Mouse (Mus musculus): ENCODE results near the gene Glmn. TPM values are rescaled to one million over a fixed set of nuclear protein-coding genes. Genes with fewer than 3 reads are reported as not detected.
A peak's percentile ranks its signal among the peaks of the same experiment; 100 is the strongest.

The Glmn gene
- total and polyA plus RNA-seq, 3 experiments: 11.6 to 29.1 (median 28.2) TPM

DNA sequence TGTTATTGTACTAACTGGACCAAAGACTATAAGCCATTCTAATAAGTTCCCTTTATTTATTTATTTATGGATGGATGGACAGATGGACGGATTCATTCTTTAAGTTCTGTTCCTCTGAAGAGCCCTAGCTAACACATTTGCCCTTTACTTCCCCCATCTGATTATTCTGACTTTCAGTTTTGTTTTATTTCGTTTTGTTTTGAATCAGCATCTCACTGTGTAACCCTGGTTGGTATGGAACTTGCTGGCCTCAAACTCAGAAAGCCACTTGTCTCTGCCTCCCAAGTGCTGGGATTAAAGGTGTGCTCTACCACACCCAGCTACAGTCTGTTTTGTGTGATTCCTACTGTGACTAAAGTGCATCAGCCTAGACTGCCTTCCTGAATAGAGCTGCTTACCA, 48.2 kb upstream of the Glmn start:
- Histone ChIP-seq H3K4me1 (ENCODE audit: control insufficient read depth in 1 of 2, insufficient read depth in 2 of 2) (peaks cover 13 to 59% of the 10 kb centered on the region in 2 experiments; a peak in 3 of 4 replicates), H3K4me2 (ENCODE audit: insufficient read depth, low read depth, poor library complexity, severe bottlenecking) (no peak overlapping the region), H3K9me3 (replicated peaks; ENCODE audit: low read length) (peaks cover 4% of the 10 kb centered on the region), H3K79me2 (replicated peaks; ENCODE audit: control insufficient read depth, extremely low read depth, insufficient read depth, poor library complexity, severe bottlenecking) (no peaks in the 10 kb centered on the region), H3K36me3 (replicated peaks in 1 of 2; ENCODE audit: control insufficient read depth in 1 of 2, insufficient read depth in 1 of 2, low read length in 1 of 2) (peaks cover 18 to 78% of the 10 kb centered on the region in 2 experiments), H3K27me3 (replicated peaks) (no peaks in the 10 kb centered on the region), H3K4me3 (replicated peaks in 1 of 3; ENCODE audit: low read depth in 2 of 3, low read length in 2 of 3, poor library complexity in 1 of 3) (no peak overlapping the region), H3K9ac (ENCODE audit: insufficient read depth, low read depth) (no peak overlapping the region), H3K27ac (ENCODE audit: insufficient read depth, low read depth) (no peak overlapping the region)
- DNase-seq (ENCODE audit: extremely low read depth): peak; percentile 31
- in situ Hi-C loops (cut with MboI; ENCODE audit: low pct_ligation_motif_present, low pct_unique_long_range_greater_than_20kb, low sequenced_read_pairs): no loop called here
- dilution Hi-C loops (cut with MboI; ENCODE audit: extremely low pct_ligation_motif_present, extremely low pct_unique_long_range_greater_than_20kb, low sequenced_read_pairs): no loop called here
- TF ChIP-seq EP300 (IDR thresholded peaks at IDR 0.05; ENCODE audit: low read length) (no peak), IRF4 (IDR thresholded peaks at IDR 0.05; ENCODE audit: low read depth, low read length) (peak; percentile 78), JUND (conservative IDR thresholded peaks at IDR 0.05; ENCODE audit: low read depth, low read length) (peak; percentile 63; the same call in 1 of the 2 replicates)

DNA sequence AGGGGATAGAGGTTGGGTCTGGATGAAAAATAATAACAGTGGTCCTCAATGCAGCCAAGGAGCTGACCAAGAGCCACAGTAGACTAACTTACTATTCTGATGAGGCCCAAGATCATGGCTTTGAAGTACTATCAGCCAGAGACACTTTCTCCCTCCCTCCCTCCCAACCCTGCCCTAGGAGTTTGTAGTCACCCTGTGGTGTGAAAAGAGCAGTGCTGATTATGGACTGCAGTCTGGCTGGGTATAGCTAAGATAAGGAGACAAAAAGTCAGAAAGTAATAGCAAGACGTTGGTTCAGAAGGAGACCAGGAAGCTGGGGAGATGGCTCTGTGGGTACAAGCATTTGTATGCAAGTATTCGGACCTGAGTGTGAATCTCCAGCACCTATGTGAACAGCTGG, 46.9 kb upstream of the Glmn start:
- Histone ChIP-seq H3K9ac (ENCODE audit: insufficient read depth, low read depth) (no peak overlapping the region), H3K79me2 (replicated peaks; ENCODE audit: control insufficient read depth, extremely low read depth, insufficient read depth, poor library complexity, severe bottlenecking) (no peaks in the 10 kb centered on the region), H3K36me3 (replicated peaks in 1 of 2; ENCODE audit: control insufficient read depth in 1 of 2, insufficient read depth in 1 of 2, low read length in 1 of 2) (peaks cover 17 to 76% of the 10 kb centered on the region in 2 experiments), H3K4me3 (replicated peaks in 1 of 3; ENCODE audit: low read depth in 2 of 3, low read length in 2 of 3, poor library complexity in 1 of 3) (no peak overlapping the region), H3K27me3 (replicated peaks) (no peaks in the 10 kb centered on the region), H3K4me2 (ENCODE audit: insufficient read depth, low read depth, poor library complexity, severe bottlenecking) (no peak overlapping the region), H3K9me3 (replicated peaks; ENCODE audit: low read length) (peaks cover 4% of the 10 kb centered on the region), H3K4me1 (ENCODE audit: control insufficient read depth in 1 of 2, insufficient read depth in 2 of 2) (peaks cover 13 to 48% of the 10 kb centered on the region in 2 experiments; a peak in 3 of 4 replicates), H3K27ac (ENCODE audit: insufficient read depth, low read depth) (no peak overlapping the region)
- TF ChIP-seq JUN (IDR thresholded peaks at IDR 0.05; ENCODE audit: insufficient read depth, low read depth, low read length): no peak
- TF ChIP-seq ZNF384 (IDR thresholded peaks at IDR 0.05; ENCODE audit: low read depth, low read length): no peak
- no peak for TF ChIP-seq TBP (conservative IDR thresholded peaks at IDR 0.05; ENCODE audit: low read depth, low read length)
- no peak for TF ChIP-seq NELFE (IDR thresholded peaks at IDR 0.05; ENCODE audit: low read depth, low read length)
- no peak for TF ChIP-seq USF2 (conservative IDR thresholded peaks at IDR 0.05; ENCODE audit: low read depth, low read length)
- TF ChIP-seq ZC3H11A (IDR thresholded peaks at IDR 0.05; ENCODE audit: low read depth, low read length): no peak
- TF ChIP-seq CHD2 (IDR thresholded peaks at IDR 0.05; ENCODE audit: low read length): no peak
- no peak for TF ChIP-seq SIN3A (IDR thresholded peaks at IDR 0.05; ENCODE audit: low read length)
- TF ChIP-seq MAX (IDR thresholded peaks at IDR 0.05; ENCODE audit: low read length): no peak
- TF ChIP-seq RAD21 (IDR thresholded peaks at IDR 0.05; ENCODE audit: low read depth, low read length): no peak
- no peak for TF ChIP-seq POLR2A (IDR thresholded peaks at IDR 0.05; ENCODE audit: low read depth, low read length)
- TF ChIP-seq BHLHE40 (IDR thresholded peaks at IDR 0.05; ENCODE audit: low read depth, low read length): no peak
- in situ Hi-C loops (cut with MboI; ENCODE audit: low pct_ligation_motif_present, low pct_unique_long_range_greater_than_20kb, low sequenced_read_pairs): no loop called here
- DNase-seq (ENCODE audit: extremely low read depth): no peak
- dilution Hi-C loops (cut with MboI; ENCODE audit: extremely low pct_ligation_motif_present, extremely low pct_unique_long_range_greater_than_20kb, low sequenced_read_pairs): no loop called here

GRCm38 (mm10) chr5:107638366-107638765, 40.7 kb upstream of the Glmn start:
- in situ Hi-C loops (cut with MboI; ENCODE audit: low pct_ligation_motif_present, low pct_unique_long_range_greater_than_20kb, low sequenced_read_pairs) (no loop called here), dilution Hi-C loops (cut with MboI; ENCODE audit: extremely low pct_ligation_motif_present, extremely low pct_unique_long_range_greater_than_20kb, low sequenced_read_pairs) (no loop called here)
- no peak overlapping the region for H3K9ac ChIP-seq (ENCODE audit: insufficient read depth, low read depth)
- no peak overlapping the region for H3K27ac ChIP-seq (ENCODE audit: insufficient read depth, low read depth)
- H3K79me2 ChIP-seq (replicated peaks; ENCODE audit: control insufficient read depth, extremely low read depth, insufficient read depth, poor library complexity, severe bottlenecking): no peaks in the 10 kb centered on the region
- DNase-seq (ENCODE audit: extremely low read depth): no peak
- no peak overlapping the region for H3K4me3 ChIP-seq (replicated peaks in 1 of 3; ENCODE audit: low read depth in 2 of 3, low read length in 2 of 3, poor library complexity in 1 of 3)
- H3K27me3 ChIP-seq (replicated peaks): no peaks in the 10 kb centered on the region
- TF ChIP-seq CHD2 (IDR thresholded peaks at IDR 0.05; ENCODE audit: low read length): no peak
- no peak for TF ChIP-seq TBP (conservative IDR thresholded peaks at IDR 0.05; ENCODE audit: low read depth, low read length)
- no peak for TF ChIP-seq ETS1 (conservative IDR thresholded peaks at IDR 0.05; ENCODE audit: low read depth, low read length)
- TF ChIP-seq POLR2A (IDR thresholded peaks at IDR 0.05; ENCODE audit: low read depth, low read length): no peak
- TF ChIP-seq MAX (IDR thresholded peaks at IDR 0.05; ENCODE audit: low read length): no peak
- TF ChIP-seq RAD21 (IDR thresholded peaks at IDR 0.05; ENCODE audit: low read depth, low read length): no peak
- TF ChIP-seq TCF12 (IDR thresholded peaks at IDR 0.05; ENCODE audit: low read depth, low read length): no peak
- no peak for TF ChIP-seq E2F4 (IDR thresholded peaks at IDR 0.05; ENCODE audit: insufficient replicate concordance, low read depth, low read length)
- TF ChIP-seq GABPA (IDR thresholded peaks at IDR 0.05; ENCODE audit: insufficient replicate concordance, low read depth, low read length): no peak
- no peak for TF ChIP-seq NRF1 (IDR thresholded peaks at IDR 0.05; ENCODE audit: low read depth, low read length)
- TF ChIP-seq CTCF (conservative IDR thresholded peaks at IDR 0.05 in 1 of 2, IDR thresholded peaks at IDR 0.05 in 1 of 2; ENCODE audit: low read depth in 2 of 2, low read length in 2 of 2): no peak
- no peak for TF ChIP-seq HCFC1 (IDR thresholded peaks at IDR 0.05; ENCODE audit: low read depth, low read length)
- no peak for TF ChIP-seq IRF4 (IDR thresholded peaks at IDR 0.05; ENCODE audit: low read depth, low read length)
- H3K9me3 ChIP-seq (replicated peaks; ENCODE audit: low read length): no peaks in the 10 kb centered on the region
- no peaks in the 10 kb centered on the region for H3K4me1 ChIP-seq (ENCODE audit: control insufficient read depth in 1 of 2, insufficient read depth in 2 of 2)
- H3K36me3 ChIP-seq (replicated peaks in 1 of 2; ENCODE audit: control insufficient read depth in 1 of 2, insufficient read depth in 1 of 2, low read length in 1 of 2): peaks cover 27 to 85% of the 10 kb centered on the region in 2 experiments
- no peak overlapping the region for H3K4me2 ChIP-seq (ENCODE audit: insufficient read depth, low read depth, poor library complexity, severe bottlenecking)

Data from CH12.LX (cell line).